Mouse (Mus musculus) testis, adult 2 months (tissue): Measurements from ENCODE around the gene Rad51c.

Experiments
- CTCF ChIP-seq: fragments of 200-500 bp; IDR thresholded peaks from 2 replicates; pipeline ENCODE4 v1.5.1; 2012; ENCODE audit warnings: low read depth, mild to moderate bottlenecking, inconsistent platforms, low read length, moderate library complexity; ENCODE audit not compliant: control insufficient read depth, insufficient read depth, insufficient replicate concordance
- POLR2A ChIP-seq: fragments of 200-500 bp; IDR thresholded peaks from 2 replicates; pipeline ENCODE4 v1.6.1; 2012; ENCODE audit warnings: low read depth, mild to moderate bottlenecking, inconsistent platforms, low read length, moderate library complexity; ENCODE audit not compliant: control insufficient read depth

DNA sequence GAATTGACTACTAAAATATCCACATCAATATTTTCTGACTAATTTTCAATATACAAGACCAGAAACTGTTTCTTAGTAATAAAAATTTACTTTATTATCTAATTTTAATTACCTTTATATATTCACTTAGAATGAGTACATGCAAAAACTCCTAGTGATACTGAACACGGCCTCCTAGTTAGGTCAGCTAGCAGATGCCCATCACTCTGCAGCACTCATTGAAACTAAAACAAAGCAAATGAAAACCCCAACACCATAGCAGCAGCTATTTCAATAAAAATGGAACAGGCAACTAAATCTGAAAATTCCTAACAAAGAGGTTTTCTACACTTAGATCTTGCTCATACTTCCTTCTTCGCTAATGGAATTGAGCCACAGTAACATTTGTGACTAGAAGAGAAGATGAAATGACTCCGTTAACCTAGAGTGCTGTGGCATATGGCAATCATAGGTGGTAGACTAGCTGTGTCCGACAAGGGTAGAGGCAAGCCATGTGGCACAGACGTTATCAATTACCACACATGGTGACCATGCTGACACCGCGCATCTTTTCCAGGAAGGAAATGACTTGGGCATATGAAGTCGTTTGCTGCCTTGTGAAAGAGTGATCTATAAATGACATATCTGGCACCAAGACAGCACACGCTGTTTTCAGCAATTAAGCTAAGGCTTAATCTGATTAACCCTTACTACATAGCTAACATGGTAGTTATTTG is 36.7 kb downstream of the Rad51c start:
- no peak for TF ChIP-seq CTCF
- TF ChIP-seq POLR2A = no peak
